Mouse (Mus musculus) kidney, adult 9 months (tissue): ENCODE data around the gene Gnaz.

Source experiments
- DNase-seq: peaks from one replicate; pipeline ENCODE4 v3.0.0; 2022

Gene Gnaz

GRCm38 (mm10) chr10:75063301-75063965, 96.5 kb downstream of the Gnaz start:
- DNase-seq, result peak; percentile 45

- DNase-seq, result no peak
These were observed 98.7 kb downstream of the Gnaz start for GRCm38 (mm10) chr10:75065691-75066090.
